Comparison of ENCODE assay signal across 18 mouse cellular contexts in genomic region chr1:88218591-88218990, GRCm38 (mm10). TPM values are rescaled to one million over a fixed set of nuclear protein-coding genes. Genes with fewer than 3 reads are reported as not detected.
DNase-seq lines count a peak whose midpoint lies in the region; ATAC-seq and TF ChIP-seq lines count a peak whose summit lies in the region.
"Had no signal": no experiment of that assay in that cellular context is flagged by ENCODE, and none has a peak within 500 bp of the region (broad histone marks: within the 10 kb centered on the region; RNA-seq: fewer than 3 reads in every experiment).

No protein-coding gene starts in this region.

- H3K36me3 ChIP-seq in hindbrain, embryonic 11.5 days (ENCODE audit: control insufficient read depth, insufficient read depth, low read length): no peaks in the 10 kb centered on the region
- H3K36me3 ChIP-seq in hindbrain, embryonic 14.5 days (replicated peaks; ENCODE audit: control insufficient read depth, insufficient read depth): no peaks in the 10 kb centered on the region
- no peaks in the 10 kb centered on the region for H3K36me3 ChIP-seq in limb, embryonic 14.5 days (ENCODE audit: control insufficient read depth, insufficient read depth, low read length)
- H3K36me3 ChIP-seq: heart, embryonic 15.5 days had no signal

- no peaks in the 10 kb centered on the region for H3K27me3 ChIP-seq in hindbrain, embryonic 11.5 days (ENCODE audit: control insufficient read depth, insufficient read depth, low read length)
- no peaks in the 10 kb centered on the region for H3K27me3 ChIP-seq in hindbrain, embryonic 14.5 days (ENCODE audit: control insufficient read depth, insufficient read depth, low read length)
- no peaks in the 10 kb centered on the region for H3K27me3 ChIP-seq in limb, embryonic 14.5 days (ENCODE audit: control insufficient read depth, insufficient read depth, low read length)
- H3K27me3 ChIP-seq: heart, embryonic 15.5 days; megakaryocyte, embryonic 14.5 days had no signal

- H3K27ac ChIP-seq in hindbrain, embryonic 11.5 days (ENCODE audit: low read depth, low read length): no peak overlapping the region
- H3K27ac ChIP-seq in hindbrain, embryonic 14.5 days: no peak overlapping the region
- H3K27ac ChIP-seq in limb, embryonic 14.5 days (replicated peaks; ENCODE audit: low read depth, low read length): no peak overlapping the region
- H3K27ac ChIP-seq: heart, embryonic 15.5 days; liver, embryonic 14.5 days had no signal

- H3K4me3 ChIP-seq in hindbrain, embryonic 11.5 days (ENCODE audit: low read depth, low read length): no peak overlapping the region
- no peak overlapping the region for H3K4me3 ChIP-seq in hindbrain, embryonic 14.5 days (replicated peaks; ENCODE audit: low read length)
- no peak overlapping the region for H3K4me3 ChIP-seq in limb, embryonic 14.5 days (replicated peaks; ENCODE audit: low read length)
- H3K4me3 ChIP-seq: heart, embryonic 15.5 days; myocyte had no signal

- no peak overlapping the region for H3K9ac ChIP-seq in hindbrain, embryonic 11.5 days (ENCODE audit: low read depth, low read length)
- no peak overlapping the region for H3K9ac ChIP-seq in hindbrain, embryonic 14.5 days
- H3K9ac ChIP-seq in limb, embryonic 14.5 days (ENCODE audit: low read depth, low read length, severe bottlenecking): no peak overlapping the region
- H3K9ac ChIP-seq: heart, embryonic 15.5 days; liver, embryonic 14.5 days had no signal

- H3K4me1 ChIP-seq in hindbrain, embryonic 11.5 days (replicated peaks; ENCODE audit: control insufficient read depth, insufficient read depth, low read length): no peaks in the 10 kb centered on the region
- H3K4me1 ChIP-seq in hindbrain, embryonic 14.5 days (replicated peaks; ENCODE audit: control insufficient read depth, insufficient read depth, low read length): no peaks in the 10 kb centered on the region
- no peaks in the 10 kb centered on the region for H3K4me1 ChIP-seq in limb, embryonic 14.5 days (ENCODE audit: control insufficient read depth, insufficient read depth, low read length)
- H3K4me1 ChIP-seq: heart, embryonic 15.5 days; megakaryocyte, embryonic 14.5 days had no signal

- ATAC-seq in hindbrain, embryonic 11.5 days (ENCODE audit: low FRiP score): no peak
- ATAC-seq in hindbrain, embryonic 14.5 days (ENCODE audit: low FRiP score): no peak
- ATAC-seq in limb, embryonic 14.5 days (ENCODE audit: low FRiP score, low read depth): no peak
- ATAC-seq: hindbrain, embryonic 16.5 days had no signal

- no peak for TF ChIP-seq POLR2A in limb, embryonic 14.5 days (IDR thresholded peaks at IDR 0.05; ENCODE audit: borderline replicate concordance, extremely low read depth, insufficient read depth, insufficient read length)

- DNase-seq in hindbrain, embryonic 11.5 days (ENCODE audit: low spot score): peak; percentile 1
- DNase-seq in hindbrain, embryonic 14.5 days (ENCODE audit: low spot score): no peak
- DNase-seq in A20 (ENCODE audit: low read depth, low spot score): peak; percentile 1
- peak; percentile 12 for DNase-seq in MN1 (ENCODE audit: low spot score)
- peak; percentile 7 for DNase-seq in limb, embryonic 14.5 days (ENCODE audit: low spot score)
- DNase-seq in thymus, postnatal 14 days: no peak
- DNase-seq in adrenal gland, postnatal 25 days: no peak
- DNase-seq: cerebellum, adult 9-11 months; kidney, adult 8-10 months; kidney, postnatal 4 days had no signal

- peaks cover 40% of the 10 kb centered on the region for H3K9me3 ChIP-seq in hindbrain, embryonic 11.5 days (ENCODE audit: control insufficient read depth, low read length)
- peaks cover 32% of the 10 kb centered on the region for H3K9me3 ChIP-seq in hindbrain, embryonic 14.5 days (ENCODE audit: control insufficient read depth, low read length)
- peaks cover 41% of the 10 kb centered on the region for H3K9me3 ChIP-seq in limb, embryonic 14.5 days (ENCODE audit: control insufficient read depth, low read length)

- no peak overlapping the region for H3K4me2 ChIP-seq in hindbrain, embryonic 11.5 days (replicated peaks; ENCODE audit: low read depth, low read length)
- no peak overlapping the region for H3K4me2 ChIP-seq in hindbrain, embryonic 14.5 days (replicated peaks)
- no peak overlapping the region for H3K4me2 ChIP-seq in limb, embryonic 14.5 days (replicated peaks; ENCODE audit: low read depth, low read length, severe bottlenecking)
- H3K4me2 ChIP-seq: heart, embryonic 15.5 days had no signal

- WGBS in hindbrain, embryonic 11.5 days: 51% methylated on average over 4 of the region's 4 CpGs
- WGBS in hindbrain, embryonic 14.5 days: 51% methylated on average over 4 of the region's 4 CpGs
- WGBS in limb, embryonic 14.5 days: 49% methylated on average over 4 of the region's 4 CpGs

RNA-seq across cellular contexts. Expression of gene Ugt1a1, which starts 6.8 kb away (rescaled TPM):
- polyA plus RNA-seq in hindbrain, embryonic 11.5 days (2014; fragmentation: Nextera tagmentation; extraction: Ambion mirVana): not detected in 2 replicates
- polyA plus RNA-seq in hindbrain, embryonic 14.5 days (2014; fragmentation: Nextera tagmentation; extraction: Ambion mirVana): not detected in 2 replicates
- polyA plus RNA-seq in limb, embryonic 14.5 days (2012; rRNA removed): 1.5 and 2.3 TPM in 2 replicates
- 4.3 and 5.8 TPM in 2 replicates for polyA plus RNA-seq in limb, embryonic 14.5 days (2014; fragmentation: Nextera tagmentation; extraction: Ambion mirVana)
- total RNA-seq in adrenal gland, postnatal 25 days (2021): 27.4 and 28.3 TPM in 2 replicates
- total RNA-seq: layer of hippocampus, postnatal 14 days; left cerebral cortex, postnatal 25 days had no signal
- polyA plus RNA-seq: heart, embryonic 15.5 days; hindbrain, embryonic 16.5 days; myocyte had no signal

RNA-seq across cellular contexts. Expression of gene Mroh2a, which starts 8.2 kb away (rescaled TPM):
- 1.3 and 1.7 TPM in 2 replicates for polyA plus RNA-seq in hindbrain, embryonic 11.5 days (2014; fragmentation: Nextera tagmentation; extraction: Ambion mirVana)
- 1.1 and 2.0 TPM in 2 replicates for polyA plus RNA-seq in hindbrain, embryonic 14.5 days (2014; fragmentation: Nextera tagmentation; extraction: Ambion mirVana)
- polyA plus RNA-seq in limb, embryonic 14.5 days (2012; rRNA removed): 0.15 and 0.20 TPM in 2 replicates
- 1.7 and 2.2 TPM in 2 replicates for polyA plus RNA-seq in limb, embryonic 14.5 days (2014; fragmentation: Nextera tagmentation; extraction: Ambion mirVana)
- 0.33 TPM in 1 of 2 replicates, not detected in the other for total RNA-seq in adrenal gland, postnatal 25 days (2021)

RNA-seq across cellular contexts. Expression of gene Dnajb3, which starts 13.0 kb away (rescaled TPM):
- 14.0 and 14.7 TPM in 2 replicates for polyA plus RNA-seq in hindbrain, embryonic 11.5 days (2014; fragmentation: Nextera tagmentation; extraction: Ambion mirVana)
- 11.9 and 16.5 TPM in 2 replicates for polyA plus RNA-seq in hindbrain, embryonic 14.5 days (2014; fragmentation: Nextera tagmentation; extraction: Ambion mirVana)
- 9.1 and 10.2 TPM in 2 replicates for polyA plus RNA-seq in limb, embryonic 14.5 days (2012; rRNA removed)
- 9.4 and 10.5 TPM in 2 replicates for polyA plus RNA-seq in limb, embryonic 14.5 days (2014; fragmentation: Nextera tagmentation; extraction: Ambion mirVana)
- total RNA-seq in adrenal gland, postnatal 25 days (2021): 3.4 and 5.9 TPM in 2 replicates
- polyA plus RNA-seq: myocyte had no signal

RNA-seq across cellular contexts. Expression of gene Ugt1a2, which starts 18.2 kb away (rescaled TPM):
- polyA plus RNA-seq in hindbrain, embryonic 11.5 days (2014; fragmentation: Nextera tagmentation; extraction: Ambion mirVana): not detected in 2 replicates
- polyA plus RNA-seq in hindbrain, embryonic 14.5 days (2014; fragmentation: Nextera tagmentation; extraction: Ambion mirVana): not detected in 2 replicates
- 0.04 and 0.08 TPM in 2 replicates for polyA plus RNA-seq in limb, embryonic 14.5 days (2012; rRNA removed)
- not detected in 2 replicates for polyA plus RNA-seq in limb, embryonic 14.5 days (2014; fragmentation: Nextera tagmentation; extraction: Ambion mirVana)
- total RNA-seq in adrenal gland, postnatal 25 days (2021): 0.21 TPM in 1 of 2 replicates, not detected in the other
- total RNA-seq: gastrocnemius, postnatal 4 days; layer of hippocampus, postnatal 14 days; left cerebral cortex, postnatal 25 days had no signal
- polyA plus RNA-seq: heart, embryonic 15.5 days; hindbrain, embryonic 16.5 days had no signal

RNA-seq across cellular contexts. Expression of gene Ugt1a5, which starts 52.8 kb away (rescaled TPM):
- polyA plus RNA-seq in hindbrain, embryonic 11.5 days (2014; fragmentation: Nextera tagmentation; extraction: Ambion mirVana): not detected in 2 replicates
- polyA plus RNA-seq in hindbrain, embryonic 14.5 days (2014; fragmentation: Nextera tagmentation; extraction: Ambion mirVana): not detected in 2 replicates
- 0.08 and 0.19 TPM in 2 replicates for polyA plus RNA-seq in limb, embryonic 14.5 days (2012; rRNA removed)
- not detected in 2 replicates for polyA plus RNA-seq in limb, embryonic 14.5 days (2014; fragmentation: Nextera tagmentation; extraction: Ambion mirVana)
- 0.58 TPM in 1 of 2 replicates, not detected in the other for total RNA-seq in adrenal gland, postnatal 25 days (2021)
- total RNA-seq: layer of hippocampus, postnatal 14 days; left cerebral cortex, postnatal 25 days had no signal
- polyA plus RNA-seq: heart, embryonic 15.5 days; hindbrain, embryonic 16.5 days; myocyte had no signal

Comparison
In these comparisons a context has a peak if more than half of its experiments do, and no peak if none do; other contexts are left out.
1. DNase-seq: peak in hindbrain, embryonic 11.5 days (single experiment), A20 (single experiment), MN1 (single experiment) and limb, embryonic 14.5 days (single experiment); none in hindbrain, embryonic 14.5 days (single experiment), thymus, postnatal 14 days (single experiment) and adrenal gland, postnatal 25 days (single experiment).